Mouse (Mus musculus) NIH3T3 (cell line): ENCODE measurements around the gene Rara.
"Not testable (repeated sequence)": the region's sequence is repeated elsewhere in the genome, so short reads cannot be mapped to it uniquely, and the experiment has no call there.

ENCODE experiments used
- DNase-seq: peaks from one replicate; pipeline ENCODE4 v3.0.0-alpha.2; 2012; ENCODE audit warnings: low read depth

Gene Rara

GRCm38 (mm10) chr11:98968716-98969495, 41.3 kb downstream of the Rara start:
- DNase-seq = no peak

DNA sequence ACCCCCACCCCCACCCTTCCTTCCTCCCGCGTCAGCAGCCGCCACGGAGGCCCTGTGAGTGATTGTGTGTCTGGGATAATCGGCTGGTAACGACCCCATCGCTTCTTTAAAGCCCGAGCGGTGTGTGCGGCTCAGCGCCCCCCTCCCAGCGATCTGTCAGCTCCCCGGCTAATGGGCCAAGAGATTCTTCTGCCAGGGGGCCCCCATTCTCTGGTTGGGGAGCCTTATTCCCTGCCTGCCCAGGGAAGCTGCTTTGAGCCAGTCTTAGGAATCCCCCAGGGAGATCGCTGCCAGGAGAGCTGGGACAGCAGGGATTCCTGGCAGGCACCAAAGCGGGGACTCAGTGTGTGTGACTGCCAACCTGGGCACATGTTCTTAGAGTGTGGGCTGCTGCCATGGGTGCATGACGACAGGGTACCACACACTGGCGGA, 41.9 kb downstream of the Rara start:
- no peak for DNase-seq

- no peak for DNase-seq
Measured at GRCm38 (mm10) chr11:98970191-98970925, 42.7 kb downstream of the Rara start.

DNA sequence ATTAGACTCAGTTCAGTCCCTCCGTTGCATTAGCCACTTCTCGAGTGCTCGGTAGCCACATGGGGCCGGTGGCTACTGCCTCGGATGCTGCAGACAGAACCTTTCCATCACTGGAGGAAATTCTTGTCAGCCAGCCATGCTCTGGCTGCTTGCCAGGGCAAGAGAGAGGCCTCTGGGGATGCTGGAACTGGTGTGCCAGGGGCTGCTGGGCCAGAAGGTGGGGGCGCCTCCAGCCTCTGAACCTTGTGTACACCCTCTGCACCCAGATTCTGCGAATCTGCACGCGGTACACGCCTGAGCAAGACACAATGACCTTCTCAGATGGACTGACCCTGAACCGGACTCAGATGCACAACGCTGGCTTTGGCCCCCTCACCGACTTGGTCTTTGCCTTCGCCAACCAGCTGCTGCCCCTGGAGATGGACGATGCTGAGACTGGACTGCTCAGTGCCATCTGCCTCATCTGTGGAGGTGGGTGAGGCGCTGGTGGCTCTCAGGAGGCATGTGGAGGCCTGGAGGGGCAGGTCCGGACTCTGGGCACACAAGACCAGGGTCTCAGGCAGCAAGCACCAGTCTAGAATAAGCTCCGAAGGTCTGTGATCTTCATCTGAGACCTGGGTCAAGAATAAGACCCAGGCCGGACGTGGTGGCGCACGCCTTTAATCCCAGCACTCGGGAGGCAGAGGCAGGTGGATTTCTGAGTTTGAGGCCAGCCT, 43.9 kb downstream of the Rara start:
- peak; percentile 75 for DNase-seq

GRCm38 (mm10) chr11:98972215-98972614, 44.6 kb downstream of the Rara start:
- peak; percentile 87 for DNase-seq

GRCm38 (mm10) chr11:98972801-98973360, 45.3 kb downstream of the Rara start:
- DNase-seq = no peak

GRCm38 (mm10) chr11:98973584-98973983, 46.0 kb downstream of the Rara start:
- no peak for DNase-seq

DNA sequence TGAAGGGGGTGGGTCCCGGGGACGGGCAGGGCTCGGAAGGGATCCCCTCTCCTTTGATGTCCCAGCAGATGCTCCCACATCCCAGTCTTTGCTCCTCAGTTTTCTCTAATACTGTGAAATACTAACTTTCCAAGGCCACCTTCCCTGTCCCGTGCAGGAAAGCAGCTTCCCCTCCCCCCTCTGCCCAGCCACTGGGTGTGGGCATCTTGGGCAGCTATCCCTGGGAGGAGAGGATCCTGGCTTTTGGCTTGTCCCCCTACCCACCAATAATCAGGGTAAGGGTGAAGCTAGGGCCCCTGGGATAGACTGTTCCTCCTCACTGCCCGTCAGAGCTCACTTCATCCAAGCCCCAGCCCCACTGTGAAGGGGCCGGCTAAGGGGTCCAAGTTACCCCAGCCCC, 46.6 kb downstream of the Rara start:
- DNase-seq = no peak

DNA sequence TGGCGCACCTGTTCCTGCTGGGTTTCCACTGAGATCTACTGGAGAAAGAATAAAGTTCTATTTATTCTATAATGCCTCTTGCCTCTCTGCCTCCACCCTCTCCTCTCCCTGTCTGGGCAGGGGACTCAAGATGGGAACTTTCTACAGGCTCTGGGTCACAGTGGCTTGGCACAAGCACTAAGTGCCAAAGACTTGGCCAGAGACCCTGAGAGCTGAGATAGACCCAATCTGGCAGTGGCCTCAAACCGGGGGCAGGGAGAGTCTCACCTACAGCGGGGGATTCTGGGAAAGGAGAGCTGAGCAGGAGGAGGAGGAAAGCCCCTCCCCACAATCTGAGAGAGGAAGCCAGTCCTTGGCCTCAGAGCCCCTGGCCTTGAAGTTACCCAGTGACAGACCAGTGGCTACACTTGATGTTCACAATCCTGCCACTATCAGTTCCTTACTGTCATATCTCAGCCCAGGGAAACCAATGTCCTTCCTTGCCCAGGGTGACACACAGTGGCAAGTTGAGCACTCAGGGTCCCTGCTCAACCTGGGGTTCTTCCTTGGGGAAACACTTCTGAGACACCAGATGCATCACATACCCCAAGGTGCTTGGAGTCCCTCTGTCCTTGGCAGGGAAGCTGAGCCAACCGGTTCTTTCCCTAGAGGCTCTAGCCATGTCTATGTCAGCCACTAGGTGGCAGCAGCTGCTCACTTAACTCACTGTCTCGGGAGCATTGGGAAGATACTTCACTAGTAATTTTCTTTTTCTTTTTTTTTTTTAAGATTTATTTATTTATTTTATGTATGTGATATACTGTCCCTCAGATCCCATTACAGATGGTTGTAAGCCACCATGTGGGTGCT, 47.5 kb downstream of the Rara start:
- DNase-seq = peak; percentile 82

DNA sequence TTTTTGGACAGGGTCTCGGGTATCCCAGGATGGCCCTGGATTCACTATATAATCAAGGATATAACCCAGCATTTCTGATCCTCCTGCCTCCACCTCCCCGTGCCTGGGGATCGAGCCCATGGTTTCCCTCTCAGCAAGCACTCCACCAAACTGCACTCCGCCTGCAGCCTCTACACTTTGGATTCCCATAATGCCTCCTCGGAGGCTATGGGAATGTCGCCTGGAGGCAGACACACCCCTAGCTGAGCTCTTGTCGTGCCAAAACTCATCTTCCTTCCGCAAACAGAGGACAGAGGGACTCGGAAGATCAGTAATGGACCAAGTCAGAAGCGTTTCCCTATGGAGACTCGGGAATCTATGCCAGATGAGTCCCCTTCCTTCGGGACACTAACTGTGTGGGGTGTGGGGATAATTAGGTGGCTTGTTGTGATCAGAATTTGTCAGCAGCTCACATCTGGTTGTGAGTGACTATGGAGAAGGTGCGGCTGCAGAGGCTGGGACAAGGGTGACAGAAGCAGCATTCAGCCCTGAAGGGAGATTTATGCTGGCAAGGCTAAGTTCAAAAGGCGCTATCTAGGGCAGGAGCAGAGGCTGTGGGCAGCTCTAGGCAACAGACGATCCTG, 51.0 kb downstream of the Rara start:
- no peak for DNase-seq

- no peak for DNase-seq
Measured at GRCm38 (mm10) chr11:98979356-98979755, 51.7 kb downstream of the Rara start.

GRCm38 (mm10) chr11:98981289-98981996, 53.8 kb downstream of the Rara start:
- no peak for DNase-seq

DNA sequence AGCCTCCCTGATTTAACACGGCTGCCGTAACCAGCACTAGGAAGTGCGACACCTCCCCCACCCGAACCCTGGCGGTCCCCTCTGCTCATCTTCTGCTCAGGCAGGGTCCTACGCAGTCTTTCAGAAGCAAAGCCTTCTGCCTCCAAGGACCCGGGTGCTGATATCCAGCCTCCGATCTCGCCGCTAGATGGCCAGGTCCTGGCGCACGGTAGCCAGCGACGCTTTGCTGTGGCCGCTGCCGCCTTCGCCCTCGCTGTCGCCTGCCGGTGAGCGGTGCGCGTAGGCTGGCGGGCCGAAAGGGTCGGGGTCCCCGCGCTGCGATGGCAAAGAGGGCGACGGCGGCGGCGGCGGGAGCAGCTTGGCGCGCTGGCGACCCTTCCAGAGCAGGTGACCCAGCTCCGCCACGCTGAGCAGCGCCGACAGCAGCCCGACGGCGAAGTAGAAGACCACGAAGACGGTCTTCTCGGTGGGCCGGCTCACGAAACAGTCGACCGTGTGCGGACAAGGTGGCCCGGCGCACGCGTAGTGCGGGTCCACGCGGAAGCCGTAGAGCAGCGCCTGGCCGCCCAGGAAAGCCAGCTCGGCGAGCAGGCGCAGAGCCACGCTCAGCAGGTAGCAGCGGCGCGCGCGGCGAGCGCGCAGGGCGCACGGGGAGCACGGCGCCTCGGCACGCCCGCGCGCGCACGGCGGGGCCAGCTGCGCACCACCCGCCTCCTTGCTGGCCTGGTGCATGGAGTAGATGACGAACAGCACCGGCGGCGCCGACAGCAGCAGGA, 54.6 kb downstream of the Rara start:
- peak; percentile 35 for DNase-seq

DNA sequence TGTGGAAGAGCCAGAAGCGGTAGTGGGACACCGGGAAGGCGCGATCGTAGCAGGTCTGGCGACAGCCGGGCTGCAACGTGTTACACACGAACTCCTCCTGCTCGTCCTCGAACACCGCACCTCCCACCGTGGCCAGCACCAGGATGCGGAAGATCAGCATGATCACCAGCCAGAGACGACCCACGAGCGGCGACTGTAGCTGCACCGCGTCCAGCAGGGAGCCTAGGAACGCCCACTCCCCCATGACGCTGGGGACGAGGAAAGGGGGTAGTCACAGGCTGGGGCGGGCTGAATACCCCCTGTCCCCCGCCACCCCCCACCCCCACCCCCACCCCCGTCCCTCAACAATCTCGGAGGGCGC, 55.1 kb downstream of the Rara start, which contains the start of gene Gjd3:
Gjd3 (minus strand) TSS at position 244 of the 361 bp plus-strand sequence.
- DNase-seq = no peak

- no peak for DNase-seq
Measured at GRCm38 (mm10) chr11:98983551-98983950, 55.9 kb downstream of the Rara start.

- DNase-seq = no peak
Measured at GRCm38 (mm10) chr11:98985542-98985941, 57.9 kb downstream of the Rara start.

DNA sequence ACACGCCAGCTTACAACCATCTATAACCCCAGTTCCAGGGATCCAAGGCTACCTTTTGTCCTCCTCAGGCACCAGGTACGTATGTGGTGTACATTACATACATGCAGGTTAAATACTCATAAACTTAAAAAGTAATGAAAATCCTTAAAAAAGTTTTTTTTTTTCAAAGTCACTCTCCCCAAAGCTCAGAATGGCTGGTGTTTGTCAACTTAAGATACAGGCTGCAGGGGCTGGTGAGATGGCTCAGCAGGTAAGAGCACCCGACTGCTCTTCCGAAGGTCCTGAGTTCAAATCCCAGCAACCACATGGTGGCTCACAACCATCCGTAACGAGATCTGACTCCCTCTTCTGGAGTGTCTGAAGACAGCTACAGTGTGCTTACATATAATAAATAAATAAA, 60.6 kb downstream of the Rara start:
- DNase-seq = not testable (repeated sequence)

GRCm38 (mm10) chr11:98990866-98991265, 63.2 kb downstream of the Rara start:
- no peak for DNase-seq

- DNase-seq = no peak
Measured at GRCm38 (mm10) chr11:98995987-98996386, 68.4 kb downstream of the Rara start.

DNA sequence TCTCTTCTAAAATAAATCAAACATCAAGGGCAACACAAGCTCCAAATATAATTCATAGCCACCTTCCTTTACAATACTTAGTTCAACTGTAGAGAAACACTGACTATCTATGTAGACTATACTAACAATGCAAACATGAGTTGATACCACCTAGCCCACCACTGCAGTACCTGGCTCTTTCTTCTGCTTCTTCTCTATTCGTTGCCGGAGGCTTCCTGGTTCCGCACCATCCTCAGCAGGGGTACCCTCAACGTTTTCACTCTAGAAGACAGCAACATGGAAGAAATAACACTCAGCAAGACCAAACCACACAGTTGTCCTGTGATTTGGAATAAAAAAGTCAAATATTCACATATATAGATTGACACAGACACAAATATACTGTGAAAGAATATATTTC, 70.0 kb downstream of the Rara start:
- DNase-seq = no peak
